Mouse (Mus musculus) MEL-GATA-1-ER (cell line): Measurements from ENCODE around the gene Phc2.

Experiments
- DNase-seq: peaks from one replicate; pipeline ENCODE4 v3.0.0-alpha.2; 2012; ENCODE audit warnings: low read depth; ENCODE audit errors: extremely low read depth

Gene Phc2

GRCm38 (mm10) chr4:128742379-128742970 is 88.0 kb downstream of the Phc2 start:
- DNase-seq: no peak

- no peak for DNase-seq
These were observed 88.6 kb downstream of the Phc2 start for GRCm38 (mm10) chr4:128743031-128743626.

- no peak for DNase-seq
These were observed 90.7 kb downstream of the Phc2 start for GRCm38 (mm10) chr4:128745160-128745559.

DNA sequence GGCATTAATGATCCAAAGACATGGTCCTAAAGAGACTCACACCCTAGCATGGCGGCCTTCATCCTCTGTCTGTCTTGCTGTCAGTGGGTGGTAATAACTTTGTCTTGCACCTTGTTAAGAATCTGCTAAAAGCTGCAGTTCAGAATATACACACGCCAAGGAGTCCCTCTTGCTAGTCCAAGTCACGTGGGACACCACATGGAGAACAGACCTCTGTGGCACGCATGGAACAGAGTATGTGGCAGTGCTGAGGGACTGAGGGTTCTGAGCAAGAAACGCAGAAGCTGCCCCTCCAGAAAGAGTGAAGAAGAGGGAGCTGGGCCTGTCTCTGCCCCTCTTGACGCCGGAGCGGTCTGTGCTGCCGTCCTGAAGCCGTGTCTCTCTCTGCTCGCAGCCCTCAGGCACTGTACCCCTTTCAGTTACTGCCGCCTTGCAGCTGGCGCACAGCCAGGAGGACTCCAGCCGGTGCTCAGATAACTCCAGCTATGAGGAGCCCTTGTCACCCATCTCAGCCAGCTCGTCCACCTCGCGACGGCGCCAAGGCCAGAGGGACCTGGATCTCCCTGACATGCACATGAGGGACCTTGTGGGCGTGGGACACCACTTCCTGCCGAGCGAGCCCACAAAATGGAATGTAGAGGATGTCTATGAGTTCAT is 93.2 kb downstream of the Phc2 start:
- no peak for DNase-seq

DNA sequence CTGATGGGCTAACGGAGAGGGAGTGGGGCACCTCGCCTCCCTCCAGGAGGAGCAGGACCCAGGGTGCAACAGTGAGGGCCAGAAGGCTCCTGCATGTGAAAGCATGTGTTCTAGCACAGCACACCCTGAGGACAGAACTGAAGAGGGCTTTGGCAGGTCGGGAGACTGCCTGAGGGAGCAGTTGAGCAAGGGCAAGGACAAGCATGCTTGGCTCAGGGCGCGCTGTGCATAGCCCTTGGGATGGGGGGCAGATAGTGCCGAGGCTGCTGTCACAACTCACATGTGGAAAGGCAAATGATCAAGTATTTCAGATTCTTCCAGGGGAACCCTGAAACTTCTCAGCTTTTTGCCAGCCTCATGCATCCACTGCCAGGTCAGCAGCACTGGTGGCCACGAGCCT is 93.8 kb downstream of the Phc2 start:
- DNase-seq: no peak

- no peak for DNase-seq
These were observed 96.5 kb downstream of the Phc2 start for GRCm38 (mm10) chr4:128751006-128751405.

- DNase-seq: no peak
These were observed 97.7 kb downstream of the Phc2 start for GRCm38 (mm10) chr4:128752031-128752757.

GRCm38 (mm10) chr4:128753571-128753970 is 99.1 kb downstream of the Phc2 start:
- DNase-seq: no peak

GRCm38 (mm10) chr4:128755064-128755463 is 100.6 kb downstream of the Phc2 start, which contains the start of gene A3galt2:
Gene A3galt2, plus strand, starts transcription at chr4:128755364.
- no peak for DNase-seq

DNA sequence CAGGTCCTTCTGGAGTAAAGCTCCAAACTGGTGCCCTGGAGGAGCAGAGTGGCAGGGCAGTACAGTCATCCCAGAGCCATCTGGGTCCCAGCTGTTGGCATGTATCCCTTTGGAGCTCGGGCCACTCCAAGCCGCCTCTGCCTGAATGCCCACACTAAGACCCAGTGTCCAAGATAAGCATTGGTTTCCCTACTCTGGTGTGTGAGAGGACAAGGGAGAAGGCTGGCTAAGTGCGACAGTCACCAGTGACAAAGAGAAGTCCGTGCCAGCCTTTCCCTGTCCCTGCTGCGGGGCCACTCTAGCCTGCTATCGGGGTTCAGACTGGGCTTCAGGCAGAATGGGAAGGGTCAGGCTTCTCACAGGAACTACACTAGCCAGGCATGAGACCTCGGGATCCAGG is 101.4 kb downstream of the Phc2 start:
- no peak for DNase-seq

DNA sequence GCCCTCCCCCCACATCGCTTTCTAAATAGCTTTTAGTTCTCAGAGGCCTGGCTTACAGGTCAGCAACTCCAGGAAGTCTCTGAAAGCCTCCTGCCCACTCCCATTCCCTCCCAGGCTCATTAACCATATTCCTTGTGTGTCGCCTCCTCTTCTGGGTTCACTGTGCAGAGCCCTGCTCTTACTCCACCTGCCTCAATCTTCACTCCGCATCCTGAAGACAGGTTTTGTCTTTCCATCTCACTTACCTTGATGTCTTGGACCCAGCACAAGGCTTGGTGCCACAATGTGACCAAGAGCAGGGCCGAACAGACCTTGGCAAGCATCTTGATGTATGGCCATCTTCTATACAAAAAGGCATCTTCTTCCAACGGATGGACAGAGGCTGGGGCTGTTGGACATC is 104.7 kb downstream of the Phc2 start:
- no peak for DNase-seq

DNA sequence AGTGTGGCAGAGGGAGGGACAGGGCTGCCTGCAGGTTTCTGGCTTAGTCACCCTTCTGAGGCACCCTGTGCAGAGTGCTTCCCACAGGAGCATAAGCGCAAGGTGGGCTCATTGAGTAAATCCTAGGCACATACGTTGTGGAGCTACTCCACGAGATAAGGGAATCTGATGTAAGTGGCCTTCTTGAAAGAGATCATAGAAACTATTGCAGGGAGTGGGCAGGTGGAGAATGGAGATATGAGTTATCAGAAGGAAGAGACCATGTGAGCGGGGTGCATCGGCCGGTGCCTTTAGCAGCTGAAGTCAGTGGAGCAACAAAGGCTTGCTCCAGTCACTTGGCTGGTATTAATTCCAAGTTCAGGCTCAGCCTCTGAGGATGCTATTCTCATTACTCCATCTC is 105.5 kb downstream of the Phc2 start:
- DNase-seq: peak; percentile 44

DNA sequence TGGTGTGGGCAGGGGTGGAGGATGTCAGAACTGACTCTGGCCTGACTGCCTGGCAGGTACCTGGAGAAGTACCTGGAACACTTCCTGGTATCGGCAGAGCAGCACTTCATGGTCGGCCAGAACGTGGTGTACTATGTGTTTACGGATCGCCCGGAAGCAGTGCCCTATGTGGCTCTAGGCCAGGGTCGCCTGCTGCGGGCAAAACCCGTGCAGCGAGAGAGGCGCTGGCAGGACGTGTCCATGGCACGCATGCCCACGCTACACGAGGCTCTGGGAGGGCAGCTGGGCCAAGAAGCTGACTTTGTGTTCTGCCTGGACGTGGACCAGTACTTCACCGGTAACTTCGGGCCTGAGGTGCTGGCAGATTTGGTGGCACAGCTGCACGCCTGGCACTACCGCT is 112.4 kb downstream of the Phc2 start:
- no peak for DNase-seq

- no peak for DNase-seq
These were observed 113.6 kb downstream of the Phc2 start for GRCm38 (mm10) chr4:128768120-128768519.

- DNase-seq: no peak
These were observed 115.3 kb downstream of the Phc2 start for GRCm38 (mm10) chr4:128769569-128770355.

DNA sequence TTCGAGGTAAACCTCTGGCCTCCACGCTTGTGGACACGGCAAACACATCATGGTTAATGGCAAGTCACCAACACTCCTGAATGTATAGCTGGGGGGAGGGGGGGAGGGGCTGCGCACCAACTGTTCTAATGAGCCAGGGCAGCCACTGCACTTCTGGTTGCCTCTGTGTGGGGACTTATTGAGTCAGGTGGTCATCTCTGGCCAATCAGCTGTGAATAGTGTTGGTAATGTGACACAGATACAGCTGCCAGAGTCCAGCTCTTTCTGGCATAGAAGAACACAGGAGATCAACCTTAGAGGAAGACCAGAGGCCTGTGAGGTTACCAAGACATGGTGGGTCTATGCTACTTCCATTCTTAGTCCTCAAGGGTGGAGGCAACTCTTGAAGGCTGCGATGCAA is 116.2 kb downstream of the Phc2 start:
- no peak for DNase-seq

DNA sequence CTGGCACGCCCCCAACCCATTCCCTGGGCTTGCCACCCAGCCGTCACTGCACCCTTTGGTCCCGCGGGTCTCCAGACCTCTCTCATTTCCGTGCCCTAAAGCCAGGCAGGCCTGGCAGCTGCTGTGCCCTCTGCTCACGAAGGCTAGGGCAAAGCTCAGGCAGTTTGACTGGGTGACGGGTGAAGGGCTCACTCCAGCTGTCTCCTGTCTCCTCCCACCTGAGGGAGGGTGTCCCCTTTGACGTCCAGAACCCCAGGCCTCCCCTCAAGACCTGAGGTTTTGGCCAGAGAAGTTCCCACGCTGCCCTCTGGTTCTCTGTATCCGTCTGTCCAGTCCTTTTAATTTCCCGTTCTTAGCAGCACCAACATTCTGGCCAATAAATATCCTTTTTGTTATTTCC is 119.3 kb downstream of the Phc2 start:
- DNase-seq: no peak

DNA sequence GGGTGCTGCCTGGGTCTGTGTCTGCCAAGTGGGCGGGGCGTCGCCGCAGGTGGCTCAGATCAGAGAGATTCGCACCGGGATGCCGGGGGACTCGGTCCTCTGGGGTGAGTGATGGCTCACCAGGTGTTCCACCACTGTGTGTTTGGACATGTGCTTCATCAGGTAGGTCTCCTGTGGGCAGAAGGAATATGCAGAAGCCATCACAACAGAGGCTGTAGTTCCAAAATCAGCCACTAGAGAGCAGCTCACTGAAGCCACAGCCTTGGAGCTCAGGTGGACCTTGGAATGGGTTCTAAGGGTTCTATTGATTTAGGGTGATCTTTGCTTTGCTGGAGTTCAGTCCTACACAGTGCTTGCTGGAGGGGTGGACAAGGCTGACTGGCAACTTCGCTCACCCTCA is 120.0 kb downstream of the Phc2 start:
- DNase-seq: no peak

GRCm38 (mm10) chr4:128776568-128777289 is 122.2 kb downstream of the Phc2 start:
- DNase-seq: no peak

DNA sequence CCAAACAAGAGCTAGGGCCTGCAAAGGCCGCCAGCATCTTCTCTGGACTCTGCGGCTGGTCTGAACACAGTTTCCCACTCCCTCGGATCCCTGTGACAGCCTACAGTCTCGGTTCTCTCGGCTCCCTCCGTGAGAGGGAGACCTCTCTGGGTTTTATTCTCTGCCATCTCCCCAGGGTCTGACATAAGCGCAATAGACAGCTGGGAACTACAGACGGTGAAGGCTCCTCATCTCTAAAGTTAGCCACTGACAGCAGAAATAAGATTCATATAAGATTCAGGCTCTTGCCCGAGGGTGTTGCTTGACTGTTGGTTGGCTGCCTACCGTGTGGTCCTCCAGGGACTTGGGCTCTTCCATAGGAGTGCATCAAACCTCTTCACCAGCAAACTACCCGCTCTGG is 123.1 kb downstream of the Phc2 start:
- no peak for DNase-seq

DNA sequence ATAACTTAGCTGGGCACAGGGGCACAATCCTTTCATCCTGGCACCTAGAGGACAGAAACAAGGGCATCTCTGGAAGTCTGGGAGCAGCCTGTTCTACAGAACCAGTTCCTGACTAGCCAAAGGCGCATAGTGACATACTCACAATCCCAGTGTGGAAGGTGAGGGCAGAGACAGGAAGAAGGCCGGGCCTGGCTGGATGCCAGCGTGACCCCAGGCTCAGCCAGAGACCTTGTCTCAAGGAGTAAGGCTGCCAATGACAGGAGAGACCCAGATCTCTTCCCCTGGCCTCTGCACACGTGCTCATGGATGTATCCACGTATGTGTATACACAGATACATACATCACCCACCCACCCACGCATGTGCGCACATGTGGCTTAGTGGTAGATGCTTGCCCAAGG is 127.5 kb downstream of the Phc2 start:
- no peak for DNase-seq
